Mouse (Mus musculus) neutrophil, adult 65 days (primary cell): ENCODE results near the gene Mrpl38. TPM values are rescaled to one million over a fixed set of nuclear protein-coding genes. Genes with fewer than 3 reads are reported as not detected.

Experiments used
- total RNA-seq: library from RNA; stranded (reverse); gene quantifications from 2 replicates; pipeline ENCODE4 v1.2.4, GENCODE M21; 2023

The Mrpl38 gene
- 11.5 and 13.4 TPM in 2 replicates for total RNA-seq

GRCm38 (mm10) chr11:116138468-116139138 lies at the start of gene Mrpl38:
Gene Mrpl38, minus strand, starts transcription at chr11:116138868.

DNA sequence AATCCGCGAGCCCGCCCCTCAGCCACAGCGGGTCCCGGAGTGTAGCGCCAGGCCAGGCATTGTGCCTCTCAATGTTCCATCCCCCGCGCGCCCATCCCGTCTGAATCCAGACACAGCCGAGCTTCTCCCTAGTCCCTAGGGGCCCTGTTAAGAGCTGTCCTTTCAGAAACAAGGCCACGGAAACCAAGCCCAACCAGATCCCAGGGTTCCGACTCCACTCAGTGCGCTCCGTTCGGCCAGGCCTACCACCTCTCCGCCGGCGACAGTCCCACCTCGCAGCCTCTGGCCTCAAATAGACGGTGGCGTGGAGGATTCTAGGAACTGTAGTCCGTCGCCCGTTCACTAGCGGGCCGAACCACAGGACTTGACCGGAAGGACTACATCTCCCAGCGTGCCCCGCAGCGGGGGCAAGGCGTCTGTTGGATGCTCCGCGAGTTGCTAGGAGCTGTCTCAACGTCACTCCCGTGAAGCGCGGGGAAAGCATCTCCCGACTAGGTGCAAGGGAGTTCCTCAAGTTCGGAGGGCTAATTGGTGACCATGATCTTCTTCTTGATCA lies 29.3 kb upstream of the Mrpl38 start, which contains the start of gene Fbf1:
TSS of gene Fbf1 (minus strand) at position 283 of the 556 bp plus-strand sequence.

DNA sequence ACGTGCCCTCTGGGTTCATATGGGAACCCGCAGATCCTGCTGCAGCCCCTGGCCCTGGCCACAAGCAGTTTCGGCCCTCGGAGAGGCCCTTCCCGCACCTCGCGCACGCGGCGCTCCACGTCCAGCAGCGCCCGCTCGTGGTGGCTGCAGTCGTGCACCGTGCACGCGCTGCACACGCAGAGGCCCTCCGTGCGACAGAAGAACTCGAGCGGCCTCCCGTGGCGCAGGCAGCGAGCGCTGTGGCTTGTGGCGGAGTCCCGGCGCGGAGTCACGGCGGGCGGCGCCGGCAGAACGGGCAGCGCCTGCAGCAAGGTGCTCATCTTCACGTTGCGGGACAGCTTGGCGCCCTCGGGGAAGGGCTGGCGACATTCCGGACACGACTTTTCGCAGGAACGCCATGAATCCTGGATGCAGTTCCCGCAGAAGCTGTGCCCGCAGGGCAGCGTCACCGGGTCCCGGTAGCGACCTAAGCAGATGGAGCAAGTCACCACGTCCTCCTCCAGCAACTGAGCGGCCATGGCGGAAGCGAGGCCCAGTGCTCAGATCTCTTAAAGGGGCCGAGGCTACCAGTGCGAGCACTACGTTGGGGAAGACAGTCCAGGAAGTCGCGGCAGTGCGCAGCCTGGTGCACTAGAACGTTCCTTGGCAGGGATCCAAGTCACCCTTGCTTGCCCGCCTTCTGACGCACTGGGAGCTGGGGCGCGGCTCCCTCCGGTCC lies 8.0 kb downstream of the Mrpl38 start, which contains the start of gene Trim65:
TSS of gene Trim65 (minus strand) at position 641 of the 718 bp plus-strand sequence.

GRCm38 (mm10) chr11:116127156-116127980 lies 11.3 kb downstream of the Mrpl38 start, which contains the start of gene Trim47:
Gene Trim47, minus strand, starts transcription at chr11:116127210.

GRCm38 (mm10) chr11:116086258-116087193 lies 52.1 kb downstream of the Mrpl38 start, which contains the start of gene Wbp2:
Gene Wbp2, minus strand, starts transcription at chr11:116086995.

Other genes starting within 250 kb of the Mrpl38 start
- 52.4 and 59.6 TPM in 2 replicates for gene Smim5, start 238.9 kb downstream of the Mrpl38 start, total RNA-seq
- 4.6 and 6.4 TPM in 2 replicates for gene Smim6, start 226.9 kb downstream of the Mrpl38 start, total RNA-seq
- 34.7 and 50.0 TPM in 2 replicates for gene Sap30bp, start 205.6 kb downstream of the Mrpl38 start, total RNA-seq
- gene Recql5, start 205.4 kb downstream of the Mrpl38 start, total RNA-seq, result 22.0 and 28.2 TPM in 2 replicates
- gene Itgb4, start 164.2 kb downstream of the Mrpl38 start, total RNA-seq, result 0.13 TPM in 1 of 2 replicates, not detected in the other
- 4.9 and 6.7 TPM in 2 replicates for gene Galk1, start 126.1 kb downstream of the Mrpl38 start, total RNA-seq
- 3,437 and 4,057 TPM in 2 replicates for gene H3f3b, start 110.9 kb downstream of the Mrpl38 start, total RNA-seq
- 22.2 and 26.7 TPM in 2 replicates for gene Unk, start 108.5 kb downstream of the Mrpl38 start, total RNA-seq
- gene Unc13d, start 60.9 kb downstream of the Mrpl38 start, total RNA-seq, result 94.4 and 118 TPM in 2 replicates
- 177 and 178 TPM in 2 replicates for gene Wbp2, start 51.9 kb downstream of the Mrpl38 start, total RNA-seq
- 0.23 and 0.47 TPM in 2 replicates for gene Trim47, start 11.7 kb downstream of the Mrpl38 start, total RNA-seq
- 4.5 and 4.6 TPM in 2 replicates for gene Trim65, start 7.7 kb downstream of the Mrpl38 start, total RNA-seq
- 5.1 and 6.4 TPM in 2 replicates for gene Fbf1, start 29.3 kb upstream of the Mrpl38 start, total RNA-seq
- 22.5 and 27.5 TPM in 2 replicates for gene Ten1, start 60.0 kb upstream of the Mrpl38 start, total RNA-seq
- gene Acox1, start 60.2 kb upstream of the Mrpl38 start, total RNA-seq, result 28.7 and 32.6 TPM in 2 replicates
- 0.06 and 0.11 TPM in 2 replicates for gene Evpl, start 99.2 kb upstream of the Mrpl38 start, total RNA-seq
- gene Srp68, start 135.3 kb upstream of the Mrpl38 start, total RNA-seq, result 34.3 and 39.9 TPM in 2 replicates
- gene Galr2, start 142.1 kb upstream of the Mrpl38 start, total RNA-seq, result not detected in 2 replicates
- 34.0 and 38.0 TPM in 2 replicates for gene Exoc7, start 168.4 kb upstream of the Mrpl38 start, total RNA-seq
- not detected in 2 replicates for gene Foxj1, start 196.5 kb upstream of the Mrpl38 start, total RNA-seq